Mouse (Mus musculus) layer of hippocampus, postnatal 14 days (tissue): ENCODE data around the gene Fgfr4. TPM values are rescaled to one million over a fixed set of nuclear protein-coding genes. Genes with fewer than 3 reads are reported as not detected.
A peak's percentile ranks its signal among the peaks of the same experiment; 100 is the strongest.

Experiments
- DNase-seq, 2 experiments: peaks; one replicate each; pipeline ENCODE4 v3.0.0; 2021 to 2022; ENCODE audit warnings: low spot score in 2 of 2, mixed read lengths in 1 of 2
- long read RNA-seq, 2 experiments: library from polyadenylated mRNA; stranded (forward); transcript quantifications; one replicate each; pipeline ENCODE4 v2.0.0; 2021
- total RNA-seq, 2 experiments: library from RNA; stranded (reverse); gene quantifications; 2 replicates each; pipeline ENCODE4 v1.2.3; 2021

Fgfr4 gene
- total RNA-seq: under 1 TPM; 0.18 to 0.45 TPM
- long read RNA-seq, experiment 1: 0 reads
- long read RNA-seq, experiment 2, partial matches to known transcripts: 0 of 1 reads
- long read RNA-seq, experiment 2, other reads (novel, unspliced or antisense): 0 of 1 reads

GRCm38 (mm10) chr13:55152621-55153415, at the start of gene Fgfr4:
Gene Fgfr4, plus strand, starts transcription at chr13:55152640.
- DNase-seq: no peak

GRCm38 (mm10) chr13:55103351-55103750, 49.1 kb upstream of the Fgfr4 start:
- no peak for DNase-seq

GRCm38 (mm10) chr13:55105045-55105952, 47.1 kb upstream of the Fgfr4 start, which contains the start of gene Zfp346:
Gene Zfp346, plus strand, starts transcription at chr13:55105311.
- DNase-seq: peak; percentile 95 to 96

- DNase-seq: no peak
Observed at GRCm38 (mm10) chr13:55105953-55106691, 46.3 kb upstream of the Fgfr4 start.

- no peak for DNase-seq
Observed at GRCm38 (mm10) chr13:55107116-55107515, 45.3 kb upstream of the Fgfr4 start.

- DNase-seq: peak in 1 of 2 experiments; percentile 16
Observed at GRCm38 (mm10) chr13:55107694-55108093, 44.7 kb upstream of the Fgfr4 start.

GRCm38 (mm10) chr13:55114375-55114774, 38.1 kb upstream of the Fgfr4 start:
- DNase-seq: no peak

GRCm38 (mm10) chr13:55124903-55125302, 27.5 kb upstream of the Fgfr4 start:
- no peak for DNase-seq

- no peak for DNase-seq
Observed at GRCm38 (mm10) chr13:55133448-55133847, 19.0 kb upstream of the Fgfr4 start, which contains the start of gene Gm17617. Gene Gm17617, minus strand, starts transcription at chr13:55133548.

GRCm38 (mm10) chr13:55135382-55135781, 17.1 kb upstream of the Fgfr4 start:
- DNase-seq: no peak

- no peak for DNase-seq
Observed at GRCm38 (mm10) chr13:55140271-55140670, 12.2 kb upstream of the Fgfr4 start.

- DNase-seq: no peak
Observed at GRCm38 (mm10) chr13:55153951-55154350, 1.5 kb downstream of the Fgfr4 start.

- no peak for DNase-seq
Observed at GRCm38 (mm10) chr13:55162365-55162764, 9.9 kb downstream of the Fgfr4 start.

GRCm38 (mm10) chr13:55163553-55163952, 11.1 kb downstream of the Fgfr4 start:
- DNase-seq: no peak

GRCm38 (mm10) chr13:55165831-55166339, 13.4 kb downstream of the Fgfr4 start:
- DNase-seq: no peak

- no peak for DNase-seq
Observed at GRCm38 (mm10) chr13:55166806-55167725, 14.6 kb downstream of the Fgfr4 start.

- DNase-seq: no peak
Observed at GRCm38 (mm10) chr13:55167798-55168197, 15.4 kb downstream of the Fgfr4 start.

- no peak for DNase-seq
Observed at GRCm38 (mm10) chr13:55168255-55168654, 15.8 kb downstream of the Fgfr4 start.

- DNase-seq: peak; percentile 54
Observed at GRCm38 (mm10) chr13:55168958-55169369, 16.5 kb downstream of the Fgfr4 start.
